Comparison of ENCODE assay signal across 8 mouse cellular contexts in the genomic region with DNA sequence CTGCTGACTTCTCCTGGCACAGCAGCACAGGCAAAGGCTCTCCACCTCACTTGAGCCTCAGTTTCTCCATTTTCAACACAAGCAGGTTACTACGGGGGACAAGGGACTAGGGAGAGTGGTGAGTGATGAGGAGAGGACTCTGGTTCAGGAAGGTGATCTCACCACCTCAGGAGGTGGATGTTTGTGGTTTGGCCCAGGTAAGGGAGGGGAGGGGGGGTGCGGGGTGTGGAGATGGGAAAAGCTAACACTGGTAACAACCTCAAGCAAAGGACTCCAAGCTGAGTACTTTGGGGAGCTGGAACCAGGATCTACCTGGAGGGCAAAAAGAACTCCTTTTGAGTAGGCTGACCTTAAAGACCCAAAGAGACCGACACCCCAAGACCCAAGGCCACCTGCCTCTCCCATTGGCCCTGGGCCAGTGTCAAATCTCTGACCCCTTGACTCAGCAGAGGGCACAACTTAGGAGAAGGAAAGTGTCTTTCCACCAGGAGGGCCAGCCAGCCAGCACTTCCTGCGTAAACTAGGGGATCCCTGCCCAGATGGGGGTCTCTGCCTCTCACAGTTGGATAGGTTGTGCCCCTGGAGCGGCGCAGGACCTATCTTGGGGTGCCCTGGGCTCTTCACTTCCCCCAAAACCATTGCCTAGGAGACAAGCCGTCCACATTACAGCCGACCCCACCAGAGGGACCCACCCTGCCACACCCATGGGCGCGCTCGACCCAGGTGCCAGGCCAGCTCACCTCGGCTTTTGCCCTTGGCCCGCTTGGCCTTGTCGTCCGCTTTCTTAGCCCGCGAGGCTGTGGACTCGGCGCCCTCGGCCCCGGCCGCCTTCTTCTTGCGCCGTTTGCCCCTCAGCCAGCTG. TPM values are rescaled to one million over a fixed set of nuclear protein-coding genes. Genes with fewer than 3 reads are reported as not detected.
DNase-seq lines count a peak whose midpoint lies in the region; ATAC-seq lines count a peak whose summit lies in the region.

No protein-coding gene starts in this region.

- no peak for ATAC-seq in heart, embryonic 15.5 days (replicated peaks; ENCODE audit: insufficient number of reproducible peaks, insufficient read depth, low FRiP score, low read depth)
- no peak for ATAC-seq in embryonic facial prominence, embryonic 11.5 days (replicated peaks; ENCODE audit: insufficient number of reproducible peaks, low FRiP score, low TSS enrichment, low read depth)
- peak; percentile 26; the same call in 1 of the 2 replicates for ATAC-seq in kidney, embryonic 14.5 days (ENCODE audit: low FRiP score, low TSS enrichment)
- no peak for ATAC-seq in midbrain, embryonic 13.5 days

- no peak overlapping the region for H3K27ac ChIP-seq in heart, embryonic 15.5 days
- H3K27ac ChIP-seq in embryonic facial prominence, embryonic 11.5 days (replicated peaks; ENCODE audit: low read depth, low read length) = no peak overlapping the region
- no peak overlapping the region for H3K27ac ChIP-seq in kidney, embryonic 14.5 days (ENCODE audit: low read depth, low read length)
- H3K27ac ChIP-seq in midbrain, embryonic 13.5 days = no peak overlapping the region

- no peaks in the 10 kb centered on the region for H3K9me3 ChIP-seq in heart, embryonic 15.5 days (replicated peaks)
- no peaks in the 10 kb centered on the region for H3K9me3 ChIP-seq in embryonic facial prominence, embryonic 11.5 days (replicated peaks; ENCODE audit: control insufficient read depth, low read length)
- no peaks in the 10 kb centered on the region for H3K9me3 ChIP-seq in kidney, embryonic 14.5 days (ENCODE audit: control insufficient read depth, low read length)
- no peaks in the 10 kb centered on the region for H3K9me3 ChIP-seq in midbrain, embryonic 13.5 days

- peaks cover 35% of the 10 kb centered on the region for H3K4me1 ChIP-seq in heart, embryonic 15.5 days (replicated peaks)
- H3K4me1 ChIP-seq in embryonic facial prominence, embryonic 11.5 days (ENCODE audit: control insufficient read depth, insufficient read depth, low read length) = no peaks in the 10 kb centered on the region; the same call in 1 of the 2 replicates
- peaks cover 32% of the 10 kb centered on the region for H3K4me1 ChIP-seq in kidney, embryonic 14.5 days (ENCODE audit: control insufficient read depth, insufficient read depth, low read length)
- H3K4me1 ChIP-seq in midbrain, embryonic 13.5 days (replicated peaks) = peaks cover 37% of the 10 kb centered on the region

- H3K9ac ChIP-seq in heart, embryonic 15.5 days = peak overlapping the region; percentile 67
- H3K9ac ChIP-seq in embryonic facial prominence, embryonic 11.5 days (replicated peaks; ENCODE audit: low read length) = peak overlapping the region; percentile 61
- peak overlapping the region; percentile 73 for H3K9ac ChIP-seq in kidney, embryonic 14.5 days (ENCODE audit: low read depth, low read length)
- peak overlapping the region; percentile 72 for H3K9ac ChIP-seq in midbrain, embryonic 13.5 days (replicated peaks)

- H3K4me3 ChIP-seq in heart, embryonic 15.5 days = peak overlapping the region; percentile 64
- H3K4me3 ChIP-seq in embryonic facial prominence, embryonic 11.5 days (ENCODE audit: low read depth, low read length) = peak overlapping the region; percentile 53
- peak overlapping the region; percentile 58 for H3K4me3 ChIP-seq in kidney, embryonic 14.5 days (ENCODE audit: low read length)
- peak overlapping the region; percentile 55 for H3K4me3 ChIP-seq in midbrain, embryonic 13.5 days (replicated peaks)

- WGBS in heart, embryonic 15.5 days = 11% methylated on average over 24 of the region's 24 CpGs
- WGBS in embryonic facial prominence, embryonic 11.5 days = 8% methylated on average over 23 of the region's 24 CpGs
- WGBS in kidney, embryonic 14.5 days = 12% methylated on average over 24 of the region's 24 CpGs
- 10% methylated on average over 24 of the region's 24 CpGs for WGBS in midbrain, embryonic 13.5 days

- DNase-seq in heart, adult 8-10 months (ENCODE audit: low spot score) = no peak
- no peak for DNase-seq in embryonic facial prominence, embryonic 11.5 days (ENCODE audit: low spot score)
- DNase-seq in layer of hippocampus, postnatal 25 days (ENCODE audit: extremely low spot score in 1 of 2, low spot score in 1 of 2) = no peak
- DNase-seq in c-Kit-positive CD71-positive TER-119-positive erythroid progenitor cells, embryonic 14.5 days (ENCODE audit: low spot score) = no peak
- no peak for DNase-seq in spleen, postnatal 14 days (ENCODE audit: low spot score in 2 of 2)

- peaks cover 86% of the 10 kb centered on the region for H3K27me3 ChIP-seq in heart, embryonic 15.5 days
- peaks cover 46% of the 10 kb centered on the region for H3K27me3 ChIP-seq in embryonic facial prominence, embryonic 11.5 days (ENCODE audit: control insufficient read depth, insufficient read depth, low read length)
- H3K27me3 ChIP-seq in kidney, embryonic 14.5 days (ENCODE audit: control insufficient read depth, insufficient read depth, low read length) = peaks cover 23% of the 10 kb centered on the region
- peaks cover 65% of the 10 kb centered on the region for H3K27me3 ChIP-seq in midbrain, embryonic 13.5 days

- no peaks in the 10 kb centered on the region for H3K36me3 ChIP-seq in heart, embryonic 15.5 days
- H3K36me3 ChIP-seq in embryonic facial prominence, embryonic 11.5 days (replicated peaks; ENCODE audit: control insufficient read depth, insufficient read depth, low read depth, low read length) = no peaks in the 10 kb centered on the region
- no peaks in the 10 kb centered on the region for H3K36me3 ChIP-seq in kidney, embryonic 14.5 days (ENCODE audit: control insufficient read depth, insufficient read depth, low read length)
- H3K36me3 ChIP-seq in midbrain, embryonic 13.5 days = no peaks in the 10 kb centered on the region

- H3K4me2 ChIP-seq in heart, embryonic 15.5 days = peak overlapping the region; percentile 98
- peak overlapping the region; percentile 98 for H3K4me2 ChIP-seq in embryonic facial prominence, embryonic 11.5 days (ENCODE audit: low read depth, low read length)
- H3K4me2 ChIP-seq in kidney, embryonic 14.5 days (replicated peaks; ENCODE audit: low read depth, low read length) = peak overlapping the region; percentile 99
- peak overlapping the region; percentile 97 for H3K4me2 ChIP-seq in midbrain, embryonic 13.5 days (replicated peaks)

RNA-seq across cellular contexts. Expression of a gene that starts 13.6 kb away (rescaled TPM):
- 1.4 and 3.1 TPM in 2 replicates for polyA plus RNA-seq in heart, embryonic 15.5 days (2015; fragmentation: Nextera tagmentation; extraction: Ambion mirVana)
- 1 to 10 TPM; 2.8 to 4.0 (median 3.2) TPM for total RNA-seq in heart, adult 8-10 months (2022)
- 2.4 and 2.5 TPM in 2 replicates for polyA plus RNA-seq in embryonic facial prominence, embryonic 11.5 days (2014; fragmentation: Nextera tagmentation; extraction: Ambion mirVana)
- 7.3 and 7.8 TPM in 2 replicates for polyA plus RNA-seq in kidney, embryonic 14.5 days (2014; fragmentation: Nextera tagmentation; extraction: Ambion mirVana)
- 5.1 and 5.4 TPM in 2 replicates for polyA plus RNA-seq in midbrain, embryonic 13.5 days (2015; fragmentation: Nextera tagmentation; extraction: Ambion mirVana)
- 1 to 10 TPM; 7.5 to 7.7 TPM for total RNA-seq in layer of hippocampus, postnatal 25 days (2021)

RNA-seq across cellular contexts. Expression of a gene that starts 39.8 kb away (rescaled TPM):
- 2.1 and 2.3 TPM in 2 replicates for polyA plus RNA-seq in heart, embryonic 15.5 days (2015; fragmentation: Nextera tagmentation; extraction: Ambion mirVana)
- 10 to 100 TPM; 19.5 to 31.7 (median 25.4) TPM for total RNA-seq in heart, adult 8-10 months (2022)
- 0.25 and 0.63 TPM in 2 replicates for polyA plus RNA-seq in embryonic facial prominence, embryonic 11.5 days (2014; fragmentation: Nextera tagmentation; extraction: Ambion mirVana)
- polyA plus RNA-seq in kidney, embryonic 14.5 days (2014; fragmentation: Nextera tagmentation; extraction: Ambion mirVana) = 0.63 and 0.84 TPM in 2 replicates
- polyA plus RNA-seq in midbrain, embryonic 13.5 days (2015; fragmentation: Nextera tagmentation; extraction: Ambion mirVana) = 0.27 and 0.67 TPM in 2 replicates
- total RNA-seq in layer of hippocampus, postnatal 25 days (2021) = 1 to 10 TPM in 1 of 2 experiments, under 1 TPM in 1; 0.79 to 1.3 TPM

RNA-seq across cellular contexts. Expression of a gene that starts 58.1 kb away (rescaled TPM):
- polyA plus RNA-seq in heart, embryonic 15.5 days (2015; fragmentation: Nextera tagmentation; extraction: Ambion mirVana) = 40.8 and 48.8 TPM in 2 replicates
- total RNA-seq in heart, adult 8-10 months (2022) = 10 to 100 TPM; 24.9 to 35.0 (median 29.2) TPM
- 91.1 and 95.3 TPM in 2 replicates for polyA plus RNA-seq in embryonic facial prominence, embryonic 11.5 days (2014; fragmentation: Nextera tagmentation; extraction: Ambion mirVana)
- 68.4 and 92.6 TPM in 2 replicates for polyA plus RNA-seq in kidney, embryonic 14.5 days (2014; fragmentation: Nextera tagmentation; extraction: Ambion mirVana)
- polyA plus RNA-seq in midbrain, embryonic 13.5 days (2015; fragmentation: Nextera tagmentation; extraction: Ambion mirVana) = 102 and 115 TPM in 2 replicates
- 10 to 100 TPM; 85.0 to 85.9 TPM for total RNA-seq in layer of hippocampus, postnatal 25 days (2021)

RNA-seq across cellular contexts. Expression of a gene that starts 58.1 kb away (rescaled TPM):
- polyA plus RNA-seq in heart, embryonic 15.5 days (2015; fragmentation: Nextera tagmentation; extraction: Ambion mirVana) = 10.8 and 13.2 TPM in 2 replicates
- 10 to 100 TPM in 3 of 4 experiments, 1 to 10 TPM in 1; 8.2 to 15.2 (median 12.1) TPM for total RNA-seq in heart, adult 8-10 months (2022)
- polyA plus RNA-seq in embryonic facial prominence, embryonic 11.5 days (2014; fragmentation: Nextera tagmentation; extraction: Ambion mirVana) = 22.8 and 24.5 TPM in 2 replicates
- polyA plus RNA-seq in kidney, embryonic 14.5 days (2014; fragmentation: Nextera tagmentation; extraction: Ambion mirVana) = 17.3 and 28.9 TPM in 2 replicates
- 19.9 and 21.3 TPM in 2 replicates for polyA plus RNA-seq in midbrain, embryonic 13.5 days (2015; fragmentation: Nextera tagmentation; extraction: Ambion mirVana)
- total RNA-seq in layer of hippocampus, postnatal 25 days (2021) = 10 to 100 TPM; 32.5 to 35.2 TPM
